27 mouse cellular contexts compared by ENCODE assay signal in genomic region chr11:56341040-56341439, GRCm38 (mm10).
DNase-seq lines count a peak whose midpoint lies in the region; ATAC-seq and TF ChIP-seq lines count a peak whose summit lies in the region.
"Had no signal": no experiment of that assay in that cellular context is flagged by ENCODE, and none has a peak within 500 bp of the region (broad histone marks: within the 10 kb centered on the region; RNA-seq: fewer than 3 reads in every experiment).

No protein-coding gene starts in this region.

- peak overlapping the region; percentile 8; the same call in 1 of the 2 replicates for H3K27ac ChIP-seq in forebrain, embryonic 15.5 days (replicated peaks)
- no peak overlapping the region for H3K27ac ChIP-seq in forebrain, embryonic 10.5 days
- H3K27ac ChIP-seq in lung, embryonic 15.5 days = no peak overlapping the region
- no peak overlapping the region for H3K27ac ChIP-seq in thymus, adult 2 months (ENCODE audit: control insufficient read depth, insufficient read depth, low read length)
- H3K27ac ChIP-seq: embryonic facial prominence, embryonic 12.5 days; embryonic facial prominence, embryonic 15.5 days; heart, embryonic 15.5 days; hindbrain, embryonic 10.5 days; hindbrain, embryonic 13.5 days; intestine, embryonic 15.5 days had no signal

- no peaks in the 10 kb centered on the region for H3K9me3 ChIP-seq in forebrain, embryonic 15.5 days
- no peaks in the 10 kb centered on the region for H3K9me3 ChIP-seq in forebrain, embryonic 10.5 days
- H3K9me3 ChIP-seq in lung, embryonic 15.5 days = no peaks in the 10 kb centered on the region
- H3K9me3 ChIP-seq: embryonic facial prominence, embryonic 12.5 days; embryonic facial prominence, embryonic 15.5 days; heart, embryonic 12.5 days; heart, embryonic 15.5 days; hindbrain, embryonic 10.5 days; hindbrain, embryonic 13.5 days; intestine, embryonic 15.5 days had no signal

- H3K36me3 ChIP-seq in forebrain, embryonic 15.5 days = no peaks in the 10 kb centered on the region
- no peaks in the 10 kb centered on the region for H3K36me3 ChIP-seq in forebrain, embryonic 10.5 days (replicated peaks)
- no peaks in the 10 kb centered on the region for H3K36me3 ChIP-seq in lung, embryonic 15.5 days
- no peaks in the 10 kb centered on the region for H3K36me3 ChIP-seq in thymus, adult 2 months (ENCODE audit: control insufficient read depth, insufficient read depth, low read length)
- H3K36me3 ChIP-seq: embryonic facial prominence, embryonic 12.5 days; embryonic facial prominence, embryonic 15.5 days; heart, embryonic 12.5 days; heart, embryonic 15.5 days; hindbrain, embryonic 10.5 days; hindbrain, embryonic 13.5 days; intestine, embryonic 15.5 days had no signal

- no peaks in the 10 kb centered on the region for H3K4me1 ChIP-seq in forebrain, embryonic 15.5 days
- 0 out of 2 replicates have a peak, but pooled peaks cover 3% of the 10 kb centered on the region for H3K4me1 ChIP-seq in forebrain, embryonic 10.5 days
- H3K4me1 ChIP-seq in lung, embryonic 15.5 days = no peaks in the 10 kb centered on the region
- no peaks in the 10 kb centered on the region for H3K4me1 ChIP-seq in thymus, adult 2 months (replicated peaks; ENCODE audit: control insufficient read depth, insufficient read depth, low read length)
- H3K4me1 ChIP-seq: embryonic facial prominence, embryonic 12.5 days; embryonic facial prominence, embryonic 15.5 days; heart, embryonic 12.5 days; heart, embryonic 15.5 days; hindbrain, embryonic 10.5 days; hindbrain, embryonic 13.5 days; intestine, embryonic 15.5 days had no signal

- DNase-seq in forebrain, embryonic 10.5 days (ENCODE audit: extremely low spot score, low spot score) = no peak
- no peak for DNase-seq in lung, adult 18-20 months
- peak; percentile 9 for DNase-seq in 3134 (ENCODE audit: extremely low read depth, insufficient read length, low spot score)
- DNase-seq in brain, embryonic 14.5 days (ENCODE audit: low read depth) = peak; percentile 60
- no peak for DNase-seq in right cerebral cortex, adult 2 months (ENCODE audit: low spot score in 2 of 2)
- DNase-seq in thymus, adult 2 months = no peak
- DNase-seq: adrenal gland, adult 8-10 months; adrenal gland, postnatal 25 days; cerebellum, adult 18-20 months; cerebellum, adult 9-10 months; cerebellum, postnatal 25 days; gastrocnemius, postnatal 25 days; heart, adult 18-20 months; heart, postnatal 10 days; heart, postnatal 36 days had no signal

- H3K4me3 ChIP-seq in forebrain, embryonic 15.5 days = no peak overlapping the region
- no peak overlapping the region for H3K4me3 ChIP-seq in forebrain, embryonic 10.5 days
- H3K4me3 ChIP-seq in lung, embryonic 15.5 days = no peak overlapping the region
- no peak overlapping the region for H3K4me3 ChIP-seq in thymus, adult 2 months (ENCODE audit: control insufficient read depth, insufficient read depth, low read length)
- H3K4me3 ChIP-seq: embryonic facial prominence, embryonic 12.5 days; embryonic facial prominence, embryonic 15.5 days; erythroblast, embryonic 14.5 days; heart, embryonic 12.5 days; heart, embryonic 15.5 days; hindbrain, embryonic 10.5 days; hindbrain, embryonic 13.5 days; intestine, embryonic 15.5 days had no signal

- H3K27me3 ChIP-seq in forebrain, embryonic 15.5 days = no peaks in the 10 kb centered on the region
- no peaks in the 10 kb centered on the region for H3K27me3 ChIP-seq in forebrain, embryonic 10.5 days (ENCODE audit: poor library complexity, severe bottlenecking)
- no peaks in the 10 kb centered on the region for H3K27me3 ChIP-seq in lung, embryonic 15.5 days
- H3K27me3 ChIP-seq in thymus, adult 2 months (ENCODE audit: control insufficient read depth, insufficient read depth, low read length) = no peaks in the 10 kb centered on the region
- H3K27me3 ChIP-seq: embryonic facial prominence, embryonic 12.5 days; embryonic facial prominence, embryonic 15.5 days; heart, embryonic 12.5 days; heart, embryonic 15.5 days; hindbrain, embryonic 13.5 days; intestine, embryonic 15.5 days had no signal

- no peak for TF ChIP-seq CTCF in brain, embryonic 14.5 days (IDR thresholded peaks at IDR 0.05; ENCODE audit: borderline replicate concordance, extremely low read depth, insufficient read depth, insufficient read length)
- TF ChIP-seq CTCF in thymus, adult 2 months (IDR thresholded peaks at IDR 0.05; ENCODE audit: borderline replicate concordance, control insufficient read depth, extremely low read depth, insufficient read depth, low read length, poor library complexity) = no peak

- no peak overlapping the region for H3K4me2 ChIP-seq in forebrain, embryonic 15.5 days (replicated peaks)
- no peak overlapping the region for H3K4me2 ChIP-seq in lung, embryonic 15.5 days
- H3K4me2 ChIP-seq: embryonic facial prominence, embryonic 12.5 days; embryonic facial prominence, embryonic 15.5 days; heart, embryonic 12.5 days; heart, embryonic 15.5 days; hindbrain, embryonic 13.5 days; intestine, embryonic 15.5 days had no signal

- no peak for TF ChIP-seq POLR2A in brain, embryonic 14.5 days (IDR thresholded peaks at IDR 0.05; ENCODE audit: borderline replicate concordance, extremely low read depth, insufficient read depth, insufficient read length, poor library complexity, severe bottlenecking)
- TF ChIP-seq POLR2A in thymus, adult 2 months (IDR thresholded peaks at IDR 0.05; ENCODE audit: control insufficient read depth, extremely low read depth, insufficient read depth, low read length, poor library complexity) = no peak

- WGBS in forebrain, embryonic 15.5 days = 57% methylated on average over 2 of the region's 2 CpGs
- 79% methylated on average over 2 of the region's 2 CpGs for WGBS in forebrain, embryonic 10.5 days
- WGBS in lung, embryonic 15.5 days = 55% methylated on average over 2 of the region's 2 CpGs
- WGBS in thymus, adult 2 months = 93% methylated on average over 2 of the region's 2 CpGs

- H3K9ac ChIP-seq in forebrain, embryonic 15.5 days (replicated peaks) = no peak overlapping the region
- no peak overlapping the region for H3K9ac ChIP-seq in lung, embryonic 15.5 days
- H3K9ac ChIP-seq: embryonic facial prominence, embryonic 12.5 days; embryonic facial prominence, embryonic 15.5 days; heart, embryonic 12.5 days; heart, embryonic 15.5 days; hindbrain, embryonic 13.5 days; intestine, embryonic 15.5 days had no signal

- no peak for ATAC-seq in forebrain, embryonic 15.5 days (replicated peaks)
- ATAC-seq in lung, embryonic 15.5 days (ENCODE audit: borderline replicate concordance, extremely low read depth, low FRiP score, low TSS enrichment) = 0 out of 2 replicates have a peak, but pooled peaks have one; percentile 57
- ATAC-seq: activated CD4-positive, CD25-positive, alpha-beta regulatory T cell, adult 4 months; hindbrain, embryonic 16.5 days; intestine, embryonic 15.5 days had no signal

Comparison
In these comparisons a context has a peak if more than half of its experiments do, and no peak if none do; other contexts are left out.
1. DNase-seq: peak in 3134 (single experiment) and brain, embryonic 14.5 days (single experiment); none in forebrain, embryonic 10.5 days (single experiment), lung, adult 18-20 months (0 of 2), right cerebral cortex, adult 2 months (0 of 2) and thymus, adult 2 months (single experiment).